27 mouse cellular contexts compared by ENCODE assay signal in genomic region chr16:28821774-28822173, GRCm38 (mm10).
"Had no signal": no experiment of that assay in that cellular context is flagged by ENCODE, and none has a peak within 500 bp of the region (broad histone marks: within the 10 kb centered on the region; RNA-seq: fewer than 3 reads in every experiment).

No protein-coding gene starts in this region.

- H3K36me3 ChIP-seq: forebrain, embryonic 12.5 days; forebrain, embryonic 15.5 days had no signal

- ATAC-seq: forebrain, embryonic 13.5 days; forebrain, embryonic 14.5 days; forebrain, embryonic 15.5 days; forebrain, embryonic 16.5 days; forebrain, postnatal 0 days had no signal

- H3K4me1 ChIP-seq: embryonic facial prominence, embryonic 12.5 days; embryonic facial prominence, embryonic 13.5 days; embryonic facial prominence, embryonic 15.5 days; forebrain, embryonic 12.5 days; forebrain, embryonic 13.5 days; forebrain, embryonic 15.5 days had no signal

- H3K9ac ChIP-seq: embryonic facial prominence, embryonic 12.5 days; embryonic facial prominence, embryonic 13.5 days; embryonic facial prominence, embryonic 15.5 days; forebrain, embryonic 12.5 days; forebrain, embryonic 13.5 days; forebrain, embryonic 15.5 days; forebrain, postnatal 0 days had no signal

- H3K4me2 ChIP-seq: embryonic facial prominence, embryonic 12.5 days; embryonic facial prominence, embryonic 13.5 days; embryonic facial prominence, embryonic 15.5 days; forebrain, embryonic 12.5 days; forebrain, embryonic 13.5 days; forebrain, embryonic 15.5 days had no signal

- H3K27ac ChIP-seq: embryonic facial prominence, embryonic 10.5 days; embryonic facial prominence, embryonic 12.5 days; embryonic facial prominence, embryonic 13.5 days; embryonic facial prominence, embryonic 15.5 days; forebrain, embryonic 10.5 days; forebrain, embryonic 12.5 days; forebrain, embryonic 13.5 days; forebrain, embryonic 15.5 days; gastrocnemius, adult 2 months; heart, adult 2 months had no signal

- H3K4me3 ChIP-seq: embryonic facial prominence, embryonic 10.5 days; embryonic facial prominence, embryonic 12.5 days; embryonic facial prominence, embryonic 13.5 days; embryonic facial prominence, embryonic 15.5 days; erythroblast, embryonic 14.5 days; forebrain, embryonic 10.5 days; forebrain, embryonic 12.5 days; forebrain, embryonic 13.5 days; forebrain, embryonic 15.5 days; gastrocnemius, adult 2 months; heart, adult 2 months had no signal

- H3K9me3 ChIP-seq: embryonic facial prominence, embryonic 10.5 days; embryonic facial prominence, embryonic 12.5 days; embryonic facial prominence, embryonic 13.5 days; embryonic facial prominence, embryonic 15.5 days; forebrain, embryonic 10.5 days; forebrain, embryonic 12.5 days; forebrain, embryonic 13.5 days; forebrain, embryonic 15.5 days had no signal

- DNase-seq: cerebellum, adult 2 months; cerebellum, adult 8-10 months; cerebellum, adult 9-10 months; cerebellum, adult 9-11 months; cerebellum, postnatal 10 days; cerebellum, postnatal 14 days; cerebellum, postnatal 25 days; cerebellum, postnatal 36 days; embryo, embryonic 11 days; forebrain, postnatal 0 days; gastrocnemius, adult 2 months; gastrocnemius, postnatal 10 days; gastrocnemius, postnatal 14 days; gastrocnemius, postnatal 36 days; heart, adult 18-20 months; heart, adult 2 months had no signal

- H3K27me3 ChIP-seq: embryonic facial prominence, embryonic 12.5 days; embryonic facial prominence, embryonic 13.5 days; embryonic facial prominence, embryonic 15.5 days; forebrain, embryonic 12.5 days; forebrain, embryonic 13.5 days; forebrain, embryonic 15.5 days had no signal
